Mouse (Mus musculus) olfactory bulb, adult 2 months (tissue): ENCODE measurements around the gene Utf1.

Source experiments
- CTCF ChIP-seq: fragments of 200-500 bp; IDR thresholded peaks from 2 replicates; pipeline ENCODE4 v1.5.1; 2012; ENCODE audit warnings: low read depth, mild to moderate bottlenecking, low read length, moderate library complexity; ENCODE audit not compliant: insufficient read depth
- POLR2A ChIP-seq: fragments of 200-500 bp; IDR thresholded peaks from 2 replicates; pipeline ENCODE4 v1.6.1; 2012; ENCODE audit warnings: mild to moderate bottlenecking, low read depth, low read length, moderate library complexity; ENCODE audit not compliant: insufficient read depth

- TF ChIP-seq POLR2A (no peak), CTCF (no peak)
Measured at GRCm38 (mm10) chr7:139970216-139970919, 26.8 kb downstream of the Utf1 start.
